Mouse (Mus musculus): ENCODE data around the gene Tnni2. TPM values are rescaled to one million over a fixed set of nuclear protein-coding genes. Genes with fewer than 3 reads are reported as not detected.
A peak's percentile ranks its signal among the peaks of the same experiment; 100 is the strongest.

The Tnni2 gene
- polyA plus RNA-seq, 1 experiment from 2014 or later = 2.4 TPM

- Histone ChIP-seq H3K4me2 (replicated peaks; ENCODE audit: low read depth) (no peak overlapping the region), H3K27me3 (replicated peaks; ENCODE audit: control insufficient read depth, insufficient read depth, low read length) (no peaks in the 10 kb centered on the region), H3K9ac (ENCODE audit: low read depth, low read length) (no peak overlapping the region), H3K36me3 (ENCODE audit: control insufficient read depth, insufficient read depth) (no peaks in the 10 kb centered on the region), H3K9me3 (ENCODE audit: control insufficient read depth) (no peaks in the 10 kb centered on the region), H3K27ac (ENCODE audit: low read depth, low read length) (0 out of 2 replicates have a peak overlapping the region, but pooled peaks have one; percentile 2), H3K4me1 (replicated peaks; ENCODE audit: control insufficient read depth, insufficient read depth, low read length) (no peaks in the 10 kb centered on the region), H3K4me3 (ENCODE audit: low read depth, low read length) (no peak overlapping the region)
- no peak for TF ChIP-seq CTCF (IDR thresholded peaks at IDR 0.05; ENCODE audit: low read depth)
- WGBS = 43% methylated on average over 1 of the region's 1 CpGs
- no peak for ATAC-seq
Measured at GRCm38 (mm10) chr7:142454706-142455105, 13.1 kb downstream of the Tnni2 start.

GRCm38 (mm10) chr7:142455251-142455650 is 13.6 kb downstream of the Tnni2 start:
- Histone ChIP-seq H3K27ac (ENCODE audit: low read depth, low read length) (0 out of 2 replicates have a peak overlapping the region, but pooled peaks have one; percentile 2), H3K4me3 (ENCODE audit: low read depth, low read length) (no peak overlapping the region), H3K27me3 (replicated peaks; ENCODE audit: control insufficient read depth, insufficient read depth, low read length) (no peaks in the 10 kb centered on the region), H3K36me3 (ENCODE audit: control insufficient read depth, insufficient read depth) (no peaks in the 10 kb centered on the region), H3K9ac (ENCODE audit: low read depth, low read length) (no peak overlapping the region), H3K4me1 (replicated peaks; ENCODE audit: control insufficient read depth, insufficient read depth, low read length) (no peaks in the 10 kb centered on the region), H3K9me3 (ENCODE audit: control insufficient read depth) (no peaks in the 10 kb centered on the region), H3K4me2 (replicated peaks; ENCODE audit: low read depth) (no peak overlapping the region)
- WGBS = 40% methylated on average over 2 of the region's 2 CpGs
- ATAC-seq = no peak
- TF ChIP-seq CTCF (IDR thresholded peaks at IDR 0.05; ENCODE audit: low read depth) = no peak

- 34% methylated on average over 3 of the region's 3 CpGs for WGBS
- no peaks in the 10 kb centered on the region for H3K4me1 ChIP-seq (replicated peaks; ENCODE audit: control insufficient read depth, insufficient read depth, low read length)
- no peak for TF ChIP-seq CTCF (IDR thresholded peaks at IDR 0.05; ENCODE audit: low read depth)
- H3K27ac ChIP-seq (ENCODE audit: low read depth, low read length) = no peak overlapping the region
- H3K9me3 ChIP-seq (ENCODE audit: control insufficient read depth) = no peaks in the 10 kb centered on the region
- no peak overlapping the region for H3K9ac ChIP-seq (ENCODE audit: low read depth, low read length)
- H3K4me3 ChIP-seq (ENCODE audit: low read depth, low read length) = no peak overlapping the region
- no peak overlapping the region for H3K4me2 ChIP-seq (replicated peaks; ENCODE audit: low read depth)
- no peak for ATAC-seq
- H3K27me3 ChIP-seq (replicated peaks; ENCODE audit: control insufficient read depth, insufficient read depth, low read length) = no peaks in the 10 kb centered on the region
- H3K36me3 ChIP-seq (ENCODE audit: control insufficient read depth, insufficient read depth) = no peaks in the 10 kb centered on the region
Measured at GRCm38 (mm10) chr7:142456806-142457205, 15.2 kb downstream of the Tnni2 start.

- Histone ChIP-seq H3K27me3 (replicated peaks; ENCODE audit: control insufficient read depth, insufficient read depth, low read length) (no peaks in the 10 kb centered on the region), H3K4me3 (ENCODE audit: low read depth, low read length) (no peak overlapping the region), H3K9ac (ENCODE audit: low read depth, low read length) (no peak overlapping the region), H3K27ac (ENCODE audit: low read depth, low read length) (peak overlapping the region; percentile 61), H3K9me3 (ENCODE audit: control insufficient read depth) (no peaks in the 10 kb centered on the region), H3K4me1 (replicated peaks; ENCODE audit: control insufficient read depth, insufficient read depth, low read length) (no peaks in the 10 kb centered on the region), H3K36me3 (ENCODE audit: control insufficient read depth, insufficient read depth) (no peaks in the 10 kb centered on the region), H3K4me2 (replicated peaks; ENCODE audit: low read depth) (no peak overlapping the region)
- 23% methylated on average over 3 of the region's 3 CpGs for WGBS
- peak; percentile 49 for TF ChIP-seq CTCF (IDR thresholded peaks at IDR 0.05; ENCODE audit: low read depth)
- no peak; the same call in 1 of the 2 replicates for ATAC-seq
Measured at GRCm38 (mm10) chr7:142457227-142457811, 15.7 kb downstream of the Tnni2 start.

- H3K27me3 ChIP-seq (replicated peaks; ENCODE audit: control insufficient read depth, insufficient read depth, low read length) = no peaks in the 10 kb centered on the region
- no peak for TF ChIP-seq CTCF (IDR thresholded peaks at IDR 0.05; ENCODE audit: low read depth)
- H3K27ac ChIP-seq (ENCODE audit: low read depth, low read length) = peak overlapping the region; percentile 61
- no peaks in the 10 kb centered on the region for H3K9me3 ChIP-seq (ENCODE audit: control insufficient read depth)
- 31% methylated on average over 2 of the region's 2 CpGs for WGBS
- H3K4me3 ChIP-seq (ENCODE audit: low read depth, low read length) = no peak overlapping the region
- no peak overlapping the region for H3K4me2 ChIP-seq (replicated peaks; ENCODE audit: low read depth)
- peak; percentile 34; the same call in 1 of the 2 replicates for ATAC-seq
- no peaks in the 10 kb centered on the region for H3K4me1 ChIP-seq (replicated peaks; ENCODE audit: control insufficient read depth, insufficient read depth, low read length)
- no peak overlapping the region for H3K9ac ChIP-seq (ENCODE audit: low read depth, low read length)
- H3K36me3 ChIP-seq (ENCODE audit: control insufficient read depth, insufficient read depth) = no peaks in the 10 kb centered on the region
Measured at GRCm38 (mm10) chr7:142458026-142458425, 16.4 kb downstream of the Tnni2 start.

GRCm38 (mm10) chr7:142458676-142459298 is 17.2 kb downstream of the Tnni2 start:
- no peak overlapping the region for H3K9ac ChIP-seq (ENCODE audit: low read depth, low read length)
- no peak overlapping the region for H3K4me3 ChIP-seq (ENCODE audit: low read depth, low read length)
- H3K36me3 ChIP-seq (ENCODE audit: control insufficient read depth, insufficient read depth) = no peaks in the 10 kb centered on the region
- no peaks in the 10 kb centered on the region for H3K27me3 ChIP-seq (replicated peaks; ENCODE audit: control insufficient read depth, insufficient read depth, low read length)
- TF ChIP-seq CTCF (IDR thresholded peaks at IDR 0.05; ENCODE audit: low read depth) = no peak
- H3K27ac ChIP-seq (ENCODE audit: low read depth, low read length) = peak overlapping the region; percentile 46; the same call in 1 of the 2 replicates
- no peaks in the 10 kb centered on the region for H3K9me3 ChIP-seq (ENCODE audit: control insufficient read depth)
- WGBS = 70% methylated on average over 5 of the region's 5 CpGs
- no peak for ATAC-seq
- H3K4me1 ChIP-seq (replicated peaks; ENCODE audit: control insufficient read depth, insufficient read depth, low read length) = no peaks in the 10 kb centered on the region
- no peak overlapping the region for H3K4me2 ChIP-seq (replicated peaks; ENCODE audit: low read depth)
